Mouse (Mus musculus) urinary bladder, adult 2 months (tissue): Measurements from ENCODE around the gene Myo16. TPM values are rescaled to one million over a fixed set of nuclear protein-coding genes. Genes with fewer than 3 reads are reported as not detected.

Source experiments
- DNase-seq: peaks from one replicate; pipeline ENCODE4 v3.0.0; 2022; ENCODE audit warnings: low spot score
- polyA plus RNA-seq: library from polyadenylated mRNA; depleted of rRNA; stranded (reverse); fragments of >200 nt; gene quantifications from 2 replicates; pipeline ENCODE4 v1.2.3, GENCODE M21; 2012

The Myo16 gene
- polyA plus RNA-seq, 1 experiment: 0.15 TPM

GRCm38 (mm10) chr8:10472371-10472770 is 318.7 kb downstream of the Myo16 start:
- DNase-seq: no peak

- DNase-seq: no peak
These were observed 320.7 kb downstream of the Myo16 start for GRCm38 (mm10) chr8:10474446-10474845.

DNA sequence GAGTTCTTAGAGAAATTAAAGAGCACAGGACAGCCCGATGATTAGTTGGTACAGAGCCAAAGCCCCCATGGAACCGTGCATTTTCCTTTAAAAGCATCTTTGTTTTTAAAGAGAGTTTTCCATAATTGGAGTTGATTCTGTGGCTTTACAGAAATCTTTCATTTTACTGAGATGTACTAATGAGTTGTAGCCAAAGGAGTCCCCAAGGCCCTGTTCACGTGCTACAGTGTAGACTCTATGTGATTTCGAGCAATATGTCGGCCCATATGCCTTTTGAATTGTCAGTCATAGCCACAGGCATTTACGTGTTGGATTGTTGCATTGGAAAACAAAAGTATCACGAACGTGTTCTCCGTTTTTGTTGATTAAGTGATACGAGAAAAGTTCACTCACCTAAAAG is 325.3 kb downstream of the Myo16 start:
- no peak for DNase-seq

- DNase-seq: no peak
These were observed 327.1 kb downstream of the Myo16 start for GRCm38 (mm10) chr8:10480850-10481249.

DNA sequence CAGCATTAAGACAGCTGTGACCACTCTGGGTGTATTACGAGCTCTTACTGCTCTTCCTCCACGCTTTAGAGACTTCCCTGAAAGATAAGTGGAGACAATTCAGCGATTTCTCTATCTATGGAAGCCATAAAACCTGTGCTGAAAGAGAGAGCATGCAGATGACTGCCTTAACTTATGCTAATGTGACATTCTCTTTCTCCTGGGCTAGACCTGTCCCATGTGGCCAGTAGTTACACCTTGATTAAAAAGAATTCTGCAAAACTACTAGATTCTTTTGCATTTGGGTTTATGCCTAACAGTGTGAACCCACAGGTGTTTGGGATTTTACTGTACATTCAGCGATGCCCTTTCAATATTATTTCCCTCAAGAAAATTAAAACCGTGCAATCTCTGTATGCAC is 328.4 kb downstream of the Myo16 start:
- DNase-seq: no peak

DNA sequence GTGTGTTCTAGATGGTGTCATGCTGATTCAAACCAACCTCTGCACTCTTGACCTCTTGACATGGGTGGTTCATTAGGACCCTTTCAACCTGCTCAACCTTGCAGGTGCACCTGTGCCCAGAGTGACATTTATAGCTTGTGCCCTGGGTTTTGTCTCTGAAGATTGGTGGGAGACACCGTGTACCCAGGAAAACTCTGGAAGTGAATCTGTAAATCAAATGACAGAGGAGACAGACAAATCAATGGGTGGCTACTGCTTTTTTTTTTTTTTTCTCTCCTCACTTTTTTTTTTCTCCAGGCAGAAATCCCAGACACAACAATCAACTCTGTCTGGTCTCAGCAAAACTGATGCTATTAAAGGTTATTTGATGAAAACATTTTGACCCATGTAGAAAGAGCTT is 329.2 kb downstream of the Myo16 start:
- DNase-seq: no peak

GRCm38 (mm10) chr8:10483841-10484240 is 330.1 kb downstream of the Myo16 start:
- no peak for DNase-seq

DNA sequence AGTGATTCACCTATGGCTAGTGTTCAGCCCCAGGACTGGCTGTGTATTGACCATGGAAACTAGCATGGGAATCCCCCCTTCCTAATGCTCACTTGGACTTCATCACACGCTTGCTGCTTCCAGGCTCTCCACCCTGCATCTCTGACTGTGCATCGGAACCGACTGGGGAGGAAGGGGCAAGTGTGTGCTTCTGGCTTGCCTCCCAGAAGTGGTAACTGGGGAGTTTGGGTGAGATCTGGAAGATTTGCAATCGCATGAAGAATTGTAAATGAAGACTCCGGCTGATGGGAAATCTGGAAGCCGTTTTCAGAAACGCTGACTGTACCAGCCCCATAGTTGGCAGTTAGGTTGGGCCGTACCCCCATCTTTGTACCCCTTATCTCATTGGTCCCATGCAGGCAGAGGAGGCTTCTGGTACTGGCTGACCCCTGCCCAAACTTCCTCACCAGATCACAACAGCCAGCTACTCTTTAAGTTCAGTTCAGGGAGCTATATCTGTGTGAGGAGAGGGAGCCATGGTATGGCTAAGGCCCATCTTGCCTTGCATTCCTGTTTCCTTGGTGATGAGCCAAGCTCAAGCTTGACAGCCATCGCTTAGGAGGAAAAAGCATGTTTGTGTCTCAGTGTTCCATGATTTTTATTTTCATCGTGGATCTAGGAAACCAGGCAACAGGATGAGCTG is 336.2 kb downstream of the Myo16 start:
- no peak for DNase-seq

GRCm38 (mm10) chr8:10490420-10490784 is 336.7 kb downstream of the Myo16 start:
- DNase-seq: no peak

DNA sequence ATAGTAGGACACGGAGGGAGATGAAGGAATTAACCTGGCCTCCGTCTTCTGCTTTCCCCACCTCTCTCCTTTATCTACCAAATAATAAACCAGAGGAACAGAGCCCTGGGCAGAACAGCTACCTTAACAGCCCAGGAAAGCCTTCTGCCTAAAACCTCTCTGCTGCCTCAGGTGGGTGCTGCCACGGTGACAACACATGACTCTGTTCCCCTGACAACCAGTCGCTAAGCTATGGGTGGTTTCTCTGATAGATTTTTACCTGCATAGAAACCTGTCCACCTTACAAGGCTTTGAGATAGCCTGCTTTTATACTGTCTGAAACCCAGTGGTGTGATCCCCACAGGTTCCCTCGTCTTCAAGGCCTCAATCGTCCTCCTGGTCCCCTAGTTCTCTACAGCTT is 337.2 kb downstream of the Myo16 start:
- no peak for DNase-seq

- DNase-seq: no peak
These were observed 346.1 kb downstream of the Myo16 start for GRCm38 (mm10) chr8:10499846-10500245.

DNA sequence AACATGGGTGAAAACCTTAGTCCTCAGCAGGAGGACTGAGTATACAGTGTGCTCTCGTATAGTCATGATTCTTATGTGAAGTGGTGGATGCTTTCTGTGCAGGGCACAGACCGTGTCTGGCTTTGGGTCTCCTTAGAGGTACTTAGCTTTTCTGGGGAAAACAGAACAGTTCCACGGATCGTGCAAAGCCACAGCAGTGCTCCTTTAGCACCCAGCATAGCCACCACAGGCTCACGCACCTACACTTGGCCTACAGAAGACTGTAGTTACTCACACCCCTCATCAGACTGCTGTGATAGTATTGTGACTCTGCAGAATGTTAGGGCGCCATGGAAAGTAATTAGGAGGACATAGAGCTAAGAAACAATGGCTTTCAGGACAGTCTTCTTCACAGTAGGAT is 346.8 kb downstream of the Myo16 start:
- DNase-seq: no peak

DNA sequence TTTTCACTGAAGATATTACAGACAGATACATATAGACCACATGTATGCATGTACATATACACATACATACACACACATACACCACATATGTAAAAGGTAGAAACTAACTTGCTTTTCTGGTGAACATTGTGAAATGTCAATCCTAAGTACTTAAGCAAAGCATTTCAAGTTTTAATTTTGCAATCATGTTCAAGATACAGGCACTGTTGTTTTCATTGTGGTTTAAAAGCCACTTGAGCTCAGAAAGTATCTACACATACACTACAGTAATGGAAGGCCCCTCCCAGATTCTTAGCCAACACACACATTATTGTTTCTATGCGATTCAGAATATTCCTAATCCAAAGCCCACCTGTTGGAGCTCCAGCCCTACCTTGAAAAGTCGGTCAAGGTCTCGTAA is 348.0 kb downstream of the Myo16 start:
- no peak for DNase-seq

DNA sequence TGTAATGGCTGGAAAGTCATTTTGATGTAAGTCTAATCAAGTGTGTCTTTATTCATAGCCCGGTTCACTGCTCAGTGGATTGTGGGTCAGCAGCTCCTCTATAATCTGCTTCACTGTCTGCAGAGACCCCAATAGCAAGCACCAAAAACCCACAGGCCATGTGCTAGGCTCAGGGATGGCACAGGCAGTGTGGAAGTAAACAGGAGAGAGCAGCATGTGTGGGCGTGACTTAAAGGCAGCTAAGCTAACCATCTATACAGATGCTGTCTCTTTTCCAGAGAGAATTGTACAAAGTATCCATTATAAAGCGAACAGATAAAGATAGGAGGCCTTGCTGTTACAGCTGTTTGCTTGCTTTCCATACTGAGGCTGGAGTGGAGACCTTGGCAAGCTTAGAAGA is 358.4 kb downstream of the Myo16 start:
- no peak for DNase-seq

GRCm38 (mm10) chr8:10517381-10517780 is 363.7 kb downstream of the Myo16 start:
- DNase-seq: no peak

GRCm38 (mm10) chr8:10519276-10519675 is 365.6 kb downstream of the Myo16 start:
- no peak for DNase-seq

GRCm38 (mm10) chr8:10521463-10521862 is 367.8 kb downstream of the Myo16 start:
- no peak for DNase-seq

- DNase-seq: no peak
These were observed 372.0 kb downstream of the Myo16 start for GRCm38 (mm10) chr8:10525686-10526085.

DNA sequence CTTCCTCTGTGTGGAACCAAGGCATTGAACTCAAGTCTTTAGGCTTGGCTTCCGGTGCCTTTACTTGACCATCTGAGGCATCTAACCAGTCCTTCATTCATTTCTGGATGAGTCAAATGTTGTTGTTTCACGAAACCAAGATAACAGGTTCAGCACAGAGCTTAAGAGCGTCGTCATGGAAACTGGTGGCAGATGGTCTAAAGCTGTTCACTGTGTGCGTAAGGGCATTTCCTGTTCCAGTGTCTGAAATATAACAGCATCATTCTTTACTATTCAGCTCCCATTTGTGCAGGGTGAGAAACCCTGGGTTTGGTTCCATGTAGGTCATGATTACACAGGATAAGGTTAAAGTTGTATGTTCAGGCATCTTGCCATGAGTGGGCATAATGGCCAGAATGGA is 372.9 kb downstream of the Myo16 start:
- DNase-seq: no peak

DNA sequence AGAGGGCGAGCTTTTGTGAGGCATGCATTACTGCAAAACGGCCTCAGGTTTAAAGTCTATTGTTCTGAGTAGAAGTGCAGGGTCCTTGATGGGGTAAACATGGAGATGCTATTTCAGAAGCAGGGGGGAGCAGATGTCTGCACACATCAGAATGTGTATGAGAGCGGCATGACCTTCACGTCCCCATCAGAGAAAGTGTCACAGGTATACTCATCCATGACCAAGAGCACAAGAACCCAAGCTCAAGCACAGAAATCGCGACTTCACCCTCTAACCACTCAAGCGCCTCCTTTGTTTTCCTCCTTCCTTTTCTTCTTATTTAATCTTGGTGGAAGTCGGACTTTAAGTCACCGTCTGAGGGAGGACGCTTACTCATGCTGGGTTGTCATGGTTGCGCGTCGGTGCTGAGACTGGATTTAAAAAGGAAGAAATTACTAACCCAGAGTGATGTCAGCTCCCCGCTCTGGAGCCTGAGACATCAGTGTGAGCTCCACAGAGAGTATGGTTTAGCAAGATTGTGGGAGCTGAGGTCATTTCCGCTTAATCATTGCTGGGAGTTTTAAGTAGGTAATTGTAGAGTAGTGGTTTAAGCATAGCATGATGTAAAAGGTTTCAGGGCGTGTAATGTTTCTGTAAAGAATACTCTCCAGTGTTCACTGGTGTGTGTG is 381.0 kb downstream of the Myo16 start:
- DNase-seq: no peak

DNA sequence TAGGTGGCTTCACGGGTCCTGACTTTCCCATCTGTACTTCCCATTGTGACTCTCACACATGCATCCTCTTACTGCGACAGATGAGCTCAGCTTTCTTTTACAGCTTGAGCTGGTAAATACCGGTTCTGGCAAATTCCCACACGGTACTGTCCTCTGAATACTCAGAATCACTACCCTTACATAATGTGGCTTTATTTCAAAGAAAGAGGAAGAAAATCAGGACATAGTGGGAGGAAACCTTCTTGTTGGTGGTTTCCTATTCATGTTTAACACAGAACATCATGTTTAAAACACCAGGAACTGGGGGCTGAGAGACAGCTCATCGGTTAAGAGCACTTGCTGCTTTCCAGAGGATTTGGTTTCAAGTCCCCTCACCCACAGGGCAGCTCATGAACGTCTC is 384.6 kb downstream of the Myo16 start:
- DNase-seq: no peak

GRCm38 (mm10) chr8:10539665-10540064 is 386.0 kb downstream of the Myo16 start:
- DNase-seq: no peak

DNA sequence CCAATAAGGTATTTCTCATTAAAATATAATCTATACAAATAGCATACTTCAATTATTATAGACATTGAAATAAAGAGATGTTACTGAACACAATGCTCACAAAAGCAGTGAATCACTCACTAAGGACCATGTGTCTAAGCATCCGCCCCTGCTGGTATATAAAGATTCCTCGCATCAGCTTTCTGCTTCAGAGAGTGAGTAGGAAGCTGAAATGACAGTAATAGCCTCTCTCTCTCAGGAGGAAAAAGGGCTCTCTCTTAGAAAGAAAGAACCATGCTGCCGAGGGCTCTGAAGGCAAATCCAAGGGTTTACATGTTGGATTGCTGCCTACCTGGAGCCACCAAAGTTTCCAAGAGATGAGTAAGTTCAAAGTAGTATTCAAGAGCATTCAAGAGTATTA is 392.2 kb downstream of the Myo16 start:
- no peak for DNase-seq

DNA sequence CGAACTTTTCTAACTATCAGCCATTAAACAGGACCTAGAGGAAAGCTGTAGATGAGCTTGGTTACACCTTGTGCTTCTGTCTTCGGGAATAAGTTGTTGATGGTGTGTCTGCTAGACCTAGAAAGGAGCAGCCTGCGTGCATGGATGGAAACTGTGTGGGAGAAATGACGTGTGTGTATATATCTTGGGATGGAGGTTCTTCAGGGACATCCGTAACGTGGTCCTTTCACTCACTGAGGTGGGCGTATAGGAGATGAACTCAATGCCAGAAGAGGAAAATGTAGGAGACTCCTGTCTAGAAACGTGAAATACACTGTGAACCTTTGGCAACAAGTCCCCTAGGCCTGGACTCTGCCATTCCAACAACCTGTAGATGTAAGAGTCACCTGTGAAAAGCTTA is 392.8 kb downstream of the Myo16 start:
- no peak for DNase-seq
